Mouse (Mus musculus) limb, embryonic 15.5 days (tissue): ENCODE data around the gene Jakmip3. TPM values are rescaled to one million over a fixed set of nuclear protein-coding genes. Genes with fewer than 3 reads are reported as not detected.

Experiments
- ATAC-seq: fragments of 200-750 bp; cut with Nextera tagmentation; 2 replicates; pipeline ENCODE4 v1.8.0; 2017; ENCODE audit warnings: low read depth, moderate TSS enrichment; ENCODE audit not compliant: insufficient number of reproducible peaks, low FRiP score, low TSS enrichment
- H3K27ac ChIP-seq: fragments of 300-500 bp; sonication (generic); 2 replicates; pipeline ENCODE4 v1.5.1; 2015; ENCODE audit warnings: moderate library complexity, mild to moderate bottlenecking, inconsistent platforms
- H3K27me3 ChIP-seq: fragments of 300-500 bp; sonication (generic); 2 replicates; pipeline ENCODE4 v1.6.1; 2015; ENCODE audit warnings: inconsistent platforms
- H3K36me3 ChIP-seq: fragments of 300-500 bp; sonication (generic); 2 replicates; pipeline ENCODE4 v1.6.1; 2015; ENCODE audit warnings: inconsistent platforms
- H3K4me1 ChIP-seq: fragments of 300-500 bp; sonication (generic); 2 replicates; pipeline ENCODE4 v1.6.1; 2015; ENCODE audit warnings: inconsistent platforms
- H3K4me2 ChIP-seq: fragments of 300-500 bp; sonication (generic); 2 replicates; pipeline ENCODE4 v1.6.1; 2015; ENCODE audit warnings: mild to moderate bottlenecking, inconsistent platforms
- H3K4me3 ChIP-seq: fragments of 300-500 bp; sonication (generic); 2 replicates; pipeline ENCODE4 v1.5.1; 2015; ENCODE audit warnings: mild to moderate bottlenecking, inconsistent platforms
- H3K9ac ChIP-seq: fragments of 300-500 bp; sonication (generic); 2 replicates; pipeline ENCODE4 v1.6.1; 2015; ENCODE audit warnings: inconsistent platforms
- H3K9me3 ChIP-seq: fragments of 300-500 bp; sonication (generic); 2 replicates; pipeline ENCODE4 v1.6.1; 2016; ENCODE audit warnings: inconsistent platforms
- WGBS: fragments of 180-500 bp; shearing (Covaris S2); methylation state at CpG from one replicate; pipeline ENCODE4 v1.1.7; 2015; 5-methylcytosine and 5-hydroxymethylcytosine counted together
- polyA plus RNA-seq: library from polyadenylated mRNA; unstranded; fragments of >200 nt; fragmentation: Nextera tagmentation; extraction: Ambion mirVana; gene quantifications from 2 replicates; pipeline ENCODE4 v1.2.1, GENCODE M21; 2015

Gene Jakmip3
- polyA plus RNA-seq, 1 experiment from 2014 or later, result 0.49 TPM

- H3K27me3 ChIP-seq, result no peaks in the 10 kb centered on the region
- WGBS, result 72% methylated on average over 7 of the region's 7 CpGs
- H3K27ac ChIP-seq, result no peak overlapping the region
- H3K4me3 ChIP-seq, result no peak overlapping the region
- no peaks in the 10 kb centered on the region for H3K4me1 ChIP-seq
- H3K36me3 ChIP-seq, result no peaks in the 10 kb centered on the region
- ATAC-seq, result no peak
- no peaks in the 10 kb centered on the region for H3K9me3 ChIP-seq
- no peak overlapping the region for H3K4me2 ChIP-seq
- no peak overlapping the region for H3K9ac ChIP-seq
These were observed 15.3 kb downstream of the Jakmip3 start for GRCm38 (mm10) chr7:138955787-138956186.

- WGBS, result 70% methylated on average over 6 of the region's 6 CpGs
- no peak overlapping the region for H3K4me3 ChIP-seq
- no peaks in the 10 kb centered on the region for H3K4me1 ChIP-seq
- H3K9me3 ChIP-seq, result no peaks in the 10 kb centered on the region
- H3K4me2 ChIP-seq, result no peak overlapping the region
- ATAC-seq, result no peak
- no peak overlapping the region for H3K27ac ChIP-seq
- no peaks in the 10 kb centered on the region for H3K27me3 ChIP-seq
- no peak overlapping the region for H3K9ac ChIP-seq
- H3K36me3 ChIP-seq, result no peaks in the 10 kb centered on the region
These were observed 16.6 kb downstream of the Jakmip3 start for GRCm38 (mm10) chr7:138957106-138957505.

- H3K9me3 ChIP-seq, result no peaks in the 10 kb centered on the region
- H3K36me3 ChIP-seq, result no peaks in the 10 kb centered on the region
- no peak overlapping the region for H3K9ac ChIP-seq
- H3K27ac ChIP-seq, result no peak overlapping the region
- no peaks in the 10 kb centered on the region for H3K27me3 ChIP-seq
- WGBS, result 73% methylated on average over 5 of the region's 5 CpGs
- H3K4me3 ChIP-seq, result no peak overlapping the region
- no peak overlapping the region for H3K4me2 ChIP-seq
- no peaks in the 10 kb centered on the region for H3K4me1 ChIP-seq
- no peak for ATAC-seq
These were observed 19.2 kb downstream of the Jakmip3 start for GRCm38 (mm10) chr7:138959747-138960146.

- no peaks in the 10 kb centered on the region for H3K36me3 ChIP-seq
- 88% methylated on average over 5 of the region's 5 CpGs for WGBS
- no peak overlapping the region for H3K4me2 ChIP-seq
- no peak overlapping the region for H3K9ac ChIP-seq
- H3K9me3 ChIP-seq, result no peaks in the 10 kb centered on the region
- H3K4me1 ChIP-seq, result no peaks in the 10 kb centered on the region
- no peak overlapping the region for H3K4me3 ChIP-seq
- no peaks in the 10 kb centered on the region for H3K27me3 ChIP-seq
- H3K27ac ChIP-seq, result no peak overlapping the region
- ATAC-seq, result no peak
These were observed 23.2 kb downstream of the Jakmip3 start for GRCm38 (mm10) chr7:138963756-138964155.

- no peak overlapping the region for H3K4me2 ChIP-seq
- no peaks in the 10 kb centered on the region for H3K9me3 ChIP-seq
- H3K36me3 ChIP-seq, result no peaks in the 10 kb centered on the region
- WGBS, result 61% methylated on average over 13 of the region's 13 CpGs
- no peaks in the 10 kb centered on the region for H3K4me1 ChIP-seq
- H3K27me3 ChIP-seq, result no peaks in the 10 kb centered on the region
- ATAC-seq, result no peak
- no peak overlapping the region for H3K9ac ChIP-seq
- no peak overlapping the region for H3K4me3 ChIP-seq
- H3K27ac ChIP-seq, result no peak overlapping the region
These were observed 27.6 kb downstream of the Jakmip3 start for GRCm38 (mm10) chr7:138968010-138968620.

GRCm38 (mm10) chr7:138977510-138977909 lies 37.0 kb downstream of the Jakmip3 start:
- Histone ChIP-seq H3K4me1 (no peaks in the 10 kb centered on the region), H3K27me3 (no peaks in the 10 kb centered on the region), H3K9ac (no peak overlapping the region), H3K36me3 (no peaks in the 10 kb centered on the region), H3K4me3 (no peak overlapping the region), H3K27ac (no peak overlapping the region), H3K4me2 (no peak overlapping the region), H3K9me3 (no peaks in the 10 kb centered on the region)
- ATAC-seq, result no peak
- 89% methylated on average over 7 of the region's 7 CpGs for WGBS

GRCm38 (mm10) chr7:138984576-138984975 lies 44.0 kb downstream of the Jakmip3 start:
- no peak overlapping the region for H3K9ac ChIP-seq
- 78% methylated on average over 6 of the region's 6 CpGs for WGBS
- no peaks in the 10 kb centered on the region; the same call in 1 of the 2 replicates for H3K4me1 ChIP-seq
- H3K4me2 ChIP-seq, result no peak overlapping the region
- H3K9me3 ChIP-seq, result no peaks in the 10 kb centered on the region
- ATAC-seq, result no peak
- no peaks in the 10 kb centered on the region for H3K36me3 ChIP-seq
- H3K27me3 ChIP-seq, result no peaks in the 10 kb centered on the region
- H3K27ac ChIP-seq, result no peak overlapping the region
- no peak overlapping the region for H3K4me3 ChIP-seq

GRCm38 (mm10) chr7:138989156-138989555 lies 48.6 kb downstream of the Jakmip3 start:
- Histone ChIP-seq H3K36me3 (no peaks in the 10 kb centered on the region), H3K9ac (no peak overlapping the region), H3K4me1 (no peaks in the 10 kb centered on the region; the same call in 1 of the 2 replicates), H3K4me3 (no peak overlapping the region), H3K27ac (no peak overlapping the region), H3K9me3 (no peaks in the 10 kb centered on the region), H3K4me2 (no peak overlapping the region), H3K27me3 (no peaks in the 10 kb centered on the region)
- no peak for ATAC-seq
- 66% methylated on average over 9 of the region's 9 CpGs for WGBS

GRCm38 (mm10) chr7:139002692-139003091 lies 62.2 kb downstream of the Jakmip3 start:
- Histone ChIP-seq H3K36me3 (no peaks in the 10 kb centered on the region), H3K27ac (no peak overlapping the region), H3K27me3 (peaks cover 24% of the 10 kb centered on the region), H3K4me3 (no peak overlapping the region), H3K9ac (no peak overlapping the region), H3K4me1 (no peaks in the 10 kb centered on the region), H3K4me2 (no peak overlapping the region), H3K9me3 (no peaks in the 10 kb centered on the region)
- WGBS, result 89% methylated on average over 9 of the region's 9 CpGs
- ATAC-seq, result no peak

- Histone ChIP-seq H3K27ac (no peak overlapping the region), H3K27me3 (peaks cover 30% of the 10 kb centered on the region), H3K9me3 (no peaks in the 10 kb centered on the region), H3K4me3 (no peak overlapping the region), H3K4me1 (no peaks in the 10 kb centered on the region), H3K4me2 (no peak overlapping the region), H3K36me3 (no peaks in the 10 kb centered on the region), H3K9ac (no peak overlapping the region)
- no peak for ATAC-seq
- WGBS, result 64% methylated on average over 9 of the region's 9 CpGs
These were observed 62.7 kb downstream of the Jakmip3 start for GRCm38 (mm10) chr7:139003250-139003649.

- no peak overlapping the region for H3K4me2 ChIP-seq
- WGBS, result 68% methylated on average over 7 of the region's 7 CpGs
These were observed 69.4 kb downstream of the Jakmip3 start for GRCm38 (mm10) chr7:139009786-139010502.

GRCm38 (mm10) chr7:139011027-139011426 lies 70.5 kb downstream of the Jakmip3 start:
- ATAC-seq, result no peak
- no peaks in the 10 kb centered on the region for H3K9me3 ChIP-seq
- H3K36me3 ChIP-seq, result no peaks in the 10 kb centered on the region
- WGBS, result 40% methylated on average over 3 of the region's 3 CpGs
- no peak overlapping the region for H3K4me3 ChIP-seq
- no peak overlapping the region for H3K4me2 ChIP-seq
- peaks cover 64% of the 10 kb centered on the region for H3K27me3 ChIP-seq
- H3K27ac ChIP-seq, result no peak overlapping the region
- peaks cover 36% of the 10 kb centered on the region for H3K4me1 ChIP-seq
- H3K9ac ChIP-seq, result no peak overlapping the region

More at GRCm38 (mm10) chr7:139009786-139010502, 69.4 kb downstream of the Jakmip3 start:
- Histone ChIP-seq H3K27ac (no peak overlapping the region), H3K4me1 (peaks cover 28% of the 10 kb centered on the region), H3K36me3 (no peaks in the 10 kb centered on the region), H3K27me3 (peaks cover 63% of the 10 kb centered on the region), H3K4me3 (no peak overlapping the region), H3K9ac (no peak overlapping the region), H3K9me3 (no peaks in the 10 kb centered on the region)
- no peak for ATAC-seq
